Mouse (Mus musculus) heart, postnatal 10 days (tissue): ENCODE measurements around the gene Gm16253. TPM values are rescaled to one million over a fixed set of nuclear protein-coding genes. Genes with fewer than 3 reads are reported as not detected.
"Not testable (repeated sequence)": the region's sequence is repeated elsewhere in the genome, so short reads cannot be mapped to it uniquely, and the experiment has no call there.

ENCODE experiments used
- DNase-seq, 2 experiments: peaks; one replicate each; pipeline ENCODE4 v3.0.0; 2021
- intact Hi-C: fragments of 180-260 bp; cut with DNase I; formaldehyde crosslinking; loops from one replicate; pipeline ENCODE4 v1.15.1; 2025
- total RNA-seq, 2 experiments: library from RNA; stranded (reverse); gene quantifications; 2 replicates each; pipeline ENCODE4 v1.2.3; 2021

Gene Gm16253
- total RNA-seq, 2 experiments from 2014 or later = 4.9 to 5.3 TPM

DNA sequence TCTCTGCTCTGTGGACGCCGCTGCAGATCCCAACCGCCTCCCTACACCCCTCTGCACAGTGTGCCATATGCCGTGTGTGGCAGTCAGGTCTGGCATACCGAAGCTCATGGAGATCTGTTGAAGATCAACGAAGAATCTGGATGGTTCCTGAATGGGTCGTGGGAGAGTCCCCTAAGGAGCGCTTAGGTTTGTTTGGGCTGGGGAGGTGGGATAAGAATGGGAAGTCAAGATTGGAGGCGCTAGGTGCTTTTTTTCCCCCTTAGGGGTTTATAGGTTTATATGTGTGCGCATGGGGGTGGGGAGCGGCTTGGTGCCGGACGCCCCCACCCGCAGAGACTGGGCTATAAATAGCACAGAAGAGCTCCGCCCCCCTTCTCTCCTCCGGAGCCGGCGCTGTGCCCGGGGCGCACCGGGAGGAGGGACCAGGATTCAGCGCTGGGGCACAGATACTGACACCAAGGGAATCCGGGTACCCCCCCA is 19.5 kb downstream of the Gm16253 start, which contains the start of gene Ankrd34a:
Gene Ankrd34a (plus strand): TSS at position 409 of the 480 bp plus-strand sequence.
- intact Hi-C loops = no loop called here
- peak; percentile 72 to 77 for DNase-seq

DNA sequence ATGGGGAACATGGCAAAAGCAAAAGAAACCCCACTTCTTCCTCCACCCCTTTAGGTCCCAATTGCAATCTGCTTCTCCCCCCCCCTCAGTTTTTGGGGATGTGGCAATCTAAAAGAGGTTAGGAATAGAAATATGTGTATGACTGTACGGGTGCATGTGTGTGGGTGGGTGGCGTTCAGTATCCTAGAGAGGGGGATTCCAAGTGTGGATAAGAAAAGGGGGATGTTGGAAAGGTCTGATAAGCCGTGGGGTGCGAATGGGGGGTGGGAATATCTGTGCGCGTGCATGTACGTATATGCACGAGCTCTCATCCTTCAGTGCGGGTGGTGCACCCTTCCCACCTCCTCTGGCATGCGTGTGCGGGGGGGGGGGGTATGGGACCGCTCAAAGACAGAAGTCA is 20.1 kb downstream of the Gm16253 start:
- DNase-seq = peak in 1 of 2 experiments; percentile 16
- intact Hi-C loops = no loop called here

DNA sequence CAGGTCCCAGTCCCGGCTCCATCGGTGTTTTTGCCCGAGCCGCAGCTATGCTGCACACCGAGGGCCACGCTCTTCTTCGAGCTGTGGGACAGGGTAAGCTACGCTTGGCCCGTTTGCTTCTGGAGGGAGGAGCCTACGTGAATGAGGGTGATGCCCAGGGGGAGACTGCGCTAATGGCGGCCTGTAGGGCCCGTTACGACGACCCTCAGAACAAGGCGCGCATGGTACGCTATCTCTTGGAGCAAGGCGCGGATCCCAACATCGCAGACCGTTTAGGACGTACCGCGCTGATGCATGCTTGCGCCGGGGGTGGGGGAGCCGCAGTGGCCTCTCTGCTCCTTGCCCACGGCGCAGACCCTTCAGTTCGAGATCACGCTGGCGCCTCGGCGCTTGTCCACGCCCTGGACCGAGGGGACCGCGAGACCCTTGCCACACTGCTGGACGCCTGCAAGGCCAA is 20.7 kb downstream of the Gm16253 start:
- intact Hi-C loops = no loop called here
- peak; percentile 49 to 54 for DNase-seq

DNA sequence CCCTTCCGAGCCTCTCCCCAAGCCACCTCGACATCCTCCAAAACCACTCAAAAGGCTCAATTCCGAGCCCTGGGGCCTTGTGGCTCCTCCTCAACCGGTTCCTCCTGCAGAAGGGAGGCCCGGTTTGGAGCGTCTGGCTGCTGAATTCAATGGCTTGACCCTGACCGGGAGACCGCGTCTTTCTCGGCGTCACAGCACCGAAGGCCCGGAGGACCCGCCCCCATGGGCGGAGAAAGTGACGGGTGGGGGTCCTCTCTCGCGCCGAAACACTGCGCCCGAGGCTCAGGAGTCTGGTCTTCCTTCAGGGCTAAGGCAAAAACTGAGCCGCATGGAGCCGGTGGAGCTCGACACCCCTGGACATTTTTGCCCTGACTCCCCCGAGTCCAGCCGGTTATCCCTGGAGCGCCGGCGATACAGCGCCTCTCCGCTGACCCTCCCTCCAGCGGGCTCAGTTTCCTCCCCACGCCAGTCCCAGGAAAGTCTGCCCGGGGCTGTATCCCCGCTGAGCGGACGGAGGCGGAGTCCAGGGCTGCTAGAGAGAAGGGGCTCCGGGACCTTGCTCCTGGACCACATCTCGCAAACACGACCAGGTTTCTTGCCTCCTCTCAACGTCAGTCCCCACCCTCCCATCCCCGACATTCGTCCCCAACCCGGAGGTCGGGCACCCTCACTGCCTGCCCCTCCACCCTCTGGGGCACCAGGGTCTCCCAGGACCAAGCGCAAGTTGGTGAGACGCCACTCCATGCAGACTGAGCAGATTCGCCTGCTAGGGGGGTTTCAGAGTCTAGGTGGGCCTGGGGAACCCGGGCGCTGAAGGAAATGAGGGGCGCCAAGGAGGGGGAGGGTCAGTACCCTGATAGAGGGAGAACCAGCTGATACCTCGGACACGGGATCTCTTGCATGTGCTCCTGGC is 21.6 kb downstream of the Gm16253 start:
- intact Hi-C loops = no loop called here
- peak; percentile 83 to 87 for DNase-seq

DNA sequence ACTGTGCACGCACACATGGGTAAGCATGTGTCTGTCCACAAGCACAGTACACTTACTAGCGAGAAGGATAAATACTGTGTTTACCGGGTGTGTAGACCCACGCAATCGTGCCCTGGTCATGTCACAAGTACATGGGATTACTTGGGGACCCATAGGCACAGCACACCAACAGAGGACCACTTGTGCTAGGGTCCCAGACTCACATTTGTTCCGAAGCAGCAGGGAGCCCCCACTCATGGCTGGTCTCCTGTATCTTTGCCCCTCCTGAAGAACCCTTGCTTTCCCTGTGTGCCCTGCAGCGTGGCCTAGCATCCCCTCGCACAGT is 22.2 kb downstream of the Gm16253 start:
- intact Hi-C loops = no loop called here
- DNase-seq = peak in 1 of 2 experiments; percentile 11

DNA sequence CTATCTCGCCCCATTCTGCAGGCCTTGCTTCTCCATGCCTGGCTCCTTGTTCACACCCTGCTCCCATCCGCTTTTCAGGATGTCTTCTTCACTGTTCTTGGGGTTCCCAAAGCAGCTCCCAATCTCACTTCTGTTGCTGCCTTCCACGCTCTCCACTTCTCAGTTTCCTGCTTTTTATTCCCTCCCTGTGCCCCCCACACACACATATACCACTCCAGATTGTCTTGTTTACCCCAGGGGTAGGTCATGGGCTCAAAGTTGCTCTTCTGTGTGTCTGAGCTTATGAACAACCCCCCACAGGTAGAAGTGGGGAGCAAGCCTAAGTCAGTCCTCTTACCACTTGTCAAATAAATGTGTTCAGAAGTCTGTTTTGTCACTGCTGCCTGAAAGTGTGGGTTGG is 22.6 kb downstream of the Gm16253 start:
- DNase-seq = no peak
- intact Hi-C loops = no loop called here

DNA sequence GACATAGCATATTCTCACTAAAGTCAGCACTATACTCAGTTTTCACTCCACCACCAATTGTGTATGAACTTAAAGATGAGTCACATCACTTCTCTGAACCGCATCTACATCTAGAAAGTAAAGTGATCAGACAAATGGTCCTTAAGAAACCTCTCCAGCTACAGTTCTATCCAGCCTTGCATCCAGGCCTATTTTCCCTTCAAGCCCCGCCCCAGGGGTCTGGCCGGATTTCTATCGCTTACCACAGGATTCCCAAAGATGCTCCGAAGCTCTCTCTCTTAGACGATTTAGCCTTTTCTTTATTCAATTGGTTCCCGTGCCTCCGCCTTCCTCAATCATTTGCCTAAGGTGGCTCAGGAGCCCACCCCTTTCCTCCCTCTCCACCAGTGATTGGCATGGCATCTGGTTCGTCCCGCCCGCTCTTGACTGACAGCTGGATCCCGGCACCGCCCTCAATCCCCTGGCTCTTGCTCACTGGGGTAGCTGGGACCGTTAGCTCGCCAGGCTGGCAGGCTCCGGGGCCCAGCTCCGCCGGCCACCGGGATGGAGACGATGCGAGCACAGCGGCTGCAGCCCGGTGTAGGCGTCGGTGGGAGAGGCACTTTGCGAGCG is 24.0 kb downstream of the Gm16253 start, which contains the start of gene Lix1l:
Gene Lix1l (plus strand): TSS at position 511 of the 612 bp plus-strand sequence.
- intact Hi-C loops = no loop called here
- DNase-seq = peak; percentile 97 to 98

DNA sequence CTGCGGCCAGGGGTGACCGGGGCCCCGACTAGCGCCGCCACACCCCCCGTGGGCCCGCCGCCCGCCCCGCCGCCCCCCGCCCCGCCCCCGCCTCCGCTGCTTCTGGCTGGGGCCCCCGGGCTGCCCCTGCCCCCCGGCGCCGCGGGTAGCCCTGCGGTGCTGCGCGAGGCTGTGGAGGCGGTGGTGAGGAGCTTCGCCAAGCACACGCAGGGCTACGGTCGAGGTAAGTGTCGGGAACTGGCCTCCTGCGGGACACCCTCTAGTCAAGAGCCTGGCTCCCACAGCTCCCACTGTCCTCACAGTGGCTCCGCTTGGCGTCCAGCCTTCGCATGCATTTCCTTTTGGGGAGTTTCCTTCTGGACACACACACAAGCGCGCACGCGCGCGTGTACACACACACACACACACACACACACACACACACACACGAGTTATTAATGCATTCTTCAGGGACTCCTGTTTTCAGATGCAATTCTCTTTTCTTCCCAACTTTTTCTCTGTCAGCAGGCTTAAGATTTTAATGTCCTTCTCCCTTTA is 24.5 kb downstream of the Gm16253 start:
- intact Hi-C loops = no loop called here
- peak; percentile 88 to 90 for DNase-seq

DNA sequence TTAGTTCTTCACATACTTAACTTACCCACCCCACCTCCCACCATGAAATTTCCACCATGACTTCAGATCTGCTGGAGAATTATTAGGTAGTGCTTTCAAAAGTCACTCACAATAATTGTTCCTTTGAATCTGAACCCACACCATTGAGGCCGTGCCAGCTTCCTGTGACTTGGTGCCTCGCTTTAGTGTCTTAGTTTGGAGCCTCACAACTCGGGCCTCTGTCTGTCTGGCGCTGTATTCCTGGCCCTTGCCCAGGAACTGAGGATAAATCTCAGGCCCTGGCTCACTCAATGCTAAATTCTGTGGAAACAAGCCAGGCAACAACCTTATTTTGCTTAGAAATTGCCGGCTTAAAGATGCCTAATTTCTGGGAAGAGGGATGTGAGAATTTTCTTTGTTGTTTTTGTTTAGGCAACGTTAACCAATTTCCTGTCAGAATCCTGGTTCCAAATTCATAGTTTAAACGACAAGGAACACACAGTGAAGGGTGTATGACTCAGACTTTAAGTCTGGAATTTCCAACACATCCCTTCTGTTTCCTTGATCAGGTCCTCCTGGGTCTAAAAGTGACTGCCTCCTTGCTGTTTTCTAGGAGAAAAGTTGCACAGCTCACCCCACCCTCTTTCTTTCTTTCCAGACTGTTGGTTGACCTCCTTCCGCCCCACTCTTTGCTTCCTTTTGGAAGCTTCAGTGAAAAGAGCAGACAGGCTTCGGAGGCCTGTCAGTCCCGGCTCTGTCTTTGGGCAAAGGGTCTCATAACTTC is 25.3 kb downstream of the Gm16253 start:
- peak; percentile 68 to 74 for DNase-seq
- intact Hi-C loops = loop anchor here (2.0 kb wide), 1 partner anchor 33 kb away; the partner anchor contains the start of genes Gm42957 and Pex11b

DNA sequence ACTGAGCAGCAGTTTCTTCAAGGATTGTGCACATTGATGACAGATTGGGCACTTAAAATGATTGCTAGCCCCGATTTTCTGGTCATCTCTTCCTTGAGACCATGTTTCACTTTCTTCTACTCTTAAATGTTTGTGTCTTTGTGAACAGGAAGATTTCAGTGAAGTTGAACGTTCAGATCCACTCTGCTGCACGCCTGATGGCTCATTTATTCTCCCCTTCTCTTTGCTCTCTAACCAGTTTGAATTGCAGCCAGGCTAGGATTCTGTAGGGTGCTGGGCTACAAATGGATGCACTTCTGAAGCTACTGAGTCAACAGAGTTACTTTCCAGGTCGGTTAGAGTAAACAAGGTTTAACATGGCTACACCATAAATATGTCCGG is 25.9 kb downstream of the Gm16253 start:
- intact Hi-C loops = loop anchor here (2.0 kb wide), 1 partner anchor 32 kb away; the partner anchor contains the start of genes Gm42957 and Pex11b
- DNase-seq = no peak

DNA sequence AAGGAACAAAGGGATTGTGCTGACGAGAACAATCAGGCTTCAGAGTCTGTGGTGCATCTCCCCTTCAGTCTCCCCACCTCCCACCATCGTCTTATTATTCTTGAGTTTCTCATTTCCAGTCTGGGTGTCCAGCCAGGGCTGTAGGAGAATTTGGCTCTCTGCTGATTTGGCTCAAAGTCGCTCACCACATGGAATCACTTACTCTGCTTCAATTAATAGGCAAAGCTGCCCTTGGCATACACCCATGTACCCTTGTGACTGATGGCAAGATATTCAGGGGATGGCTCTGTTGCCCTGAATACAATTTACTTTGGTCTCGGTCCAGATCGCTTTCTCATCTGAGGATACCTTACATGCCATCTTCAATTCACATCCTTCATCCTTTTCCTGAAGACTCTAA is 26.5 kb downstream of the Gm16253 start:
- intact Hi-C loops = loop anchor here (2.0 kb wide), 1 partner anchor 31 kb away; the partner anchor contains the start of genes Gm42957 and Pex11b
- peak; percentile 46 to 53 for DNase-seq

DNA sequence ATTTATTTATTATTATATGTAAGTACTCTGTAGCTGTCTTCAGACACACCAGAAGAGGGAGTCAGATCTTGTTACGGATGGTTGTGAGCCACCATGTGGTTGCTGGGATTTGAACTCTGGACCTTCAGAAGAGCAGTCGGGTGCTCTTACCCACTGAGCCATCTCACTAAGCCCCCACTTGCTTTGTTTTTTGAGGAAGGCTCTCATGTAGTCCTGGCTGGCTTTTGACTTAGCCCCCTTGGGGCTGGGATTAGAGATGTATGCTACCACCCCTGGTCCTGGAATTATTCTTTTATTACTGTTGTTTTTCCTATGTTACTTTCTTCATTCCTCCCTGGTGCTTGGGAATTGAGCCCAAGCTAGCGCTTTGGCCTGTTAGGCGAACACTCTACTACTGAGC is 29.2 kb downstream of the Gm16253 start:
- intact Hi-C loops, DNase-seq: not testable (repeated sequence)

DNA sequence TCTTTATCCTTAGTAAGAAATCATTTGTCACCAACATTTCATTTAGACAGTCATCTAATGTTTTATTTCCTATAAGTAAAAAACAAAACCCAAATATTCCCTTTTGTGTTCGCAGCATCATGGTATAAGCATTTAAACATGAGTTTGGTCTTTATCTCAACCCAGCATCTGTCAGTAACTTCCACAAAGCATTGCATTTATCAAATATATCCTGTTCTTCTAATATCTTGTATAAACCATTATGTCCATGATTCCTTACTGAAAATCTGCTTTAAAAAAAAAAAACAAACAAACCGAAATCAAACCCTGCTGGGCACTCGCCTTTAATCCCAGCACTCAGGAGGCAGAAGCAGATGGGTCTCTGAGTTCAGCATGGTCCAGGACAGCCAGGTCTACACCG is 29.8 kb downstream of the Gm16253 start:
- intact Hi-C loops = no loop called here
- no peak for DNase-seq

DNA sequence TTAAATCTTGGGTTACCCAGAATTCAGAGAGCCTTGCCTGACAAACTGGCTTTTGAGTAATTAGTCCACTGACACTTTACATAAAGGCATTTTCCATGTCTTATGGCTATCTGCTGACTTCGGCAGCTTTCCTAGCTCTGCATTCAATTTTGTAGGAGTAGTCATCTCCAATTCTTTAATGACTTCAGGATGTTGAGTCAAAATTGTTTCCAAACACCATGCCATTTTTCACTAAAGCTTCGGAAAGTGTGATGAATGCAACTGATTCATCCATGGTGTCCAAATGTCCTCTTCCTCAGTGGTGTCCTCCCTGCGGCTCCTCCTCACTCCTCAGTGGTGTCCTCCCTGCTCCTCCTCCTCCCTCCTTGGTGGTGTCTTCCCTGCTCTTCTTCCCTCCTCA is 41.2 kb downstream of the Gm16253 start:
- no peak for DNase-seq
- intact Hi-C loops = no loop called here

DNA sequence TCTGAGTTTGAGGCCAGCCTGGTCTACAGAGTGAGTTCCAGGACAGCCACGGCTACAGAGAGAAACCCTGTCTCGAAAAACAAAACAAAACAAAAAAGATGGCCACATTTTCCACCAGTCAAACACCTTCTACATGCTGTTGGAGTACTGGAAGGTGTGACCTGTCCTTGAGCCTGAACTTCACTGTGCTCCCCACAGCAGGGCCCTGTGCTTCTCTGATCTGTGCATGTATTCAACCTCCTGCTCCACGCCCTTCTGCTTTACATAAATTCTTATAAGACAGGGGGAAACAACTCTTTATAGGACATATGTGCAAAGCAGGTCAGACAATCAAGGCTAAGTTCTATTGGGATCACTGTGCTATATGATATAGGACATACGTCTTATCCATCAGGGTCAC is 46.4 kb downstream of the Gm16253 start:
- no peak for DNase-seq
- intact Hi-C loops = no loop called here

DNA sequence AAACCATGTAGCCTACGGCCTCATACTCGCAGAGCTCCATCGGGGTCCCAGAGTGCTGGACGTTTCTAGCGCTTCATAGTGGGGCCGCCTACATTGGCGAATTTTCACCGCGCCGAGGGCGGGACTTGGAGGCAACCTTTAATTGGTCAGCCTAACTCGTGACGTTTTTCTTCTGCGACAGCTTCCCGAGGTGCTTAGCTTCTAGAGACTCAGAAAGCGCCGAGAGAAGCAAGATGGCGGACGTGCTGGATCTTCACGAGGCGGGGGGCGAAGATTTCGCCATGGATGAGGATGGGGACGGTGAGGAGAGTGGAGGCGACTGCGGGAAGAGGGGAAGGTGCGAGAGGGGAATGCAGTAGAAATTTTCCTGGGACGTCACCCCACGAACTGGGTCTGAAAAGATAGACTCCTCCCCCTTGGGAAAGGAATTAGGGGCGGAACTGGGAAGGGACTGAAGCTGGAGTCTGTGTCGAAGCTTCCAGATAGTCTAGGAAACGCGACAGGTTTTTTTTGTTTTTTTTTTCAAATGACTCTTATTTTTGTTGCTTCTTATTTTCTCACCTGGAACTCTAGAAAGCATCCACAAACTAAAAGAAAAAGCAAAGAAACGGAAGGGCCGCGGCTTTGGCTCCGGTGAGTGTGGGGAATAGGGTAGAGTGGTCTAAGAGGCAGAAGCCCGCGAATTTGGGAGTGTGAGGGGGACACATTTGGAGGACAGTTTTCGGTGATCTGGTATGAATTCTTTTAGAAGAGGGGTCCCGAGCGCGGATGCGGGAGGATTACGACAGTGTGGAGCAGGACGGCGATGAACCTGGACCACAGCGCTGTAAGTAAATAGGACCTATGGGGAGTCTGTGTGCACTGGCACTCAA is 53.2 kb downstream of the Gm16253 start, which contains the start of gene Rbm8a:
Gene Rbm8a (plus strand): TSS at position 205 of the 872 bp plus-strand sequence.
- intact Hi-C loops = no loop called here

More for the DNA sequence above, 53.2 kb downstream of the Gm16253 start, which contains the start of gene Rbm8a:
- DNase-seq = peak; percentile 98
